Mouse (Mus musculus) liver, postnatal 0 days (tissue): ENCODE measurements around the gene Ptprq.

Experiments used
- CTCF ChIP-seq: sonication (generic); IDR thresholded peaks from 2 replicates; pipeline ENCODE4 v1.5.1; 2016; ENCODE audit warnings: antibody characterized with exemption, low read depth
- EP300 ChIP-seq: IDR thresholded peaks from 2 replicates; pipeline ENCODE4 v1.6.1; 2016; ENCODE audit warnings: antibody characterized with exemption, low read depth, mild to moderate bottlenecking

DNA sequence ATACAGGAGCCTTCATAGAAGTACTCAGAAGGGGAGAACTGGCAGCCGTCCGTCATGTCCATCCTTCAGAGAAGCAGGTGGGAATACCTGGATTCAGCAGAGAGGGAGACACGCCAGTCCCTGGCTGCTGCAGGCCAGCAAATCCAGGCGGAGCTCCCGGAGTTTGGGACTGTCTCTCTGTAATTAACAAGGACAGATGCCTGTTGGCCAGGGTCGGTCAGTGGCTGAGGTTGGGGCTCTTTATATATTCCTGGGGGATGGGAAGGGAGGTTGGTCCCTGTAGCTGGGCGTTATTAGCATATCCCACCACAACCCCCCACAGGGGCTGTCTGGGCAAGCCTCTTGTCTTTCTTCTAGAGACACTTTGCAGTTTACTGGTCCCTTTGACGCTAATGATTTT, 234.0 kb downstream of the Ptprq start, which contains the start of gene Myf5:
- no peak for TF ChIP-seq CTCF
- no peak for TF ChIP-seq EP300
